ENCODE assay signal across 9 mouse cellular contexts in genomic region chr2:33558233-33558632, GRCm38 (mm10).
DNase-seq lines count a peak whose midpoint lies in the region; ATAC-seq and TF ChIP-seq lines count a peak whose summit lies in the region.
"Had no signal": no experiment of that assay in that cellular context is flagged by ENCODE, and none has a peak within 500 bp of the region (broad histone marks: within the 10 kb centered on the region; RNA-seq: fewer than 3 reads in every experiment).

No protein-coding gene starts in this region.

- H3K36me3 ChIP-seq in kidney, embryonic 16.5 days (ENCODE audit: insufficient read depth, low read length), result no peaks in the 10 kb centered on the region
- H3K36me3 ChIP-seq in midbrain, embryonic 14.5 days (ENCODE audit: control insufficient read depth, insufficient read depth, low read length), result no peaks in the 10 kb centered on the region
- H3K36me3 ChIP-seq: embryonic facial prominence, embryonic 12.5 days had no signal

- no peak overlapping the region for H3K9ac ChIP-seq in kidney, embryonic 16.5 days (replicated peaks; ENCODE audit: low read length)
- no peak overlapping the region for H3K9ac ChIP-seq in midbrain, embryonic 14.5 days (replicated peaks; ENCODE audit: low read length)
- H3K9ac ChIP-seq: embryonic facial prominence, embryonic 12.5 days had no signal

- no peak overlapping the region for H3K4me3 ChIP-seq in kidney, embryonic 16.5 days (ENCODE audit: low read length)
- H3K4me3 ChIP-seq in left cerebral cortex, adult 2 months, result no peak overlapping the region
- H3K4me3 ChIP-seq in midbrain, embryonic 14.5 days (replicated peaks; ENCODE audit: low read depth, low read length), result no peak overlapping the region
- H3K4me3 ChIP-seq: embryonic facial prominence, embryonic 12.5 days had no signal

- H3K9me3 ChIP-seq in kidney, embryonic 16.5 days (ENCODE audit: low read length), result no peaks in the 10 kb centered on the region
- H3K9me3 ChIP-seq in midbrain, embryonic 14.5 days (ENCODE audit: control insufficient read depth, low read length), result no peaks in the 10 kb centered on the region
- H3K9me3 ChIP-seq: embryonic facial prominence, embryonic 12.5 days had no signal

- intact Hi-C loops in heart, postnatal 36 days (cut with DNase I), result loop anchor here (1.0 to 5.0 kb wide), 3 partner anchors 71 to 401 kb away; no protein-coding TSS in a partner anchor
- intact Hi-C loops in left cerebral cortex, adult 2 months (cut with DNase I), result loop anchor here (1.0 kb wide), 1 partner anchor 71 kb away; no protein-coding TSS in a partner anchor

- no peak overlapping the region for H3K27ac ChIP-seq in kidney, embryonic 16.5 days (ENCODE audit: low read length)
- no peak overlapping the region for H3K27ac ChIP-seq in left cerebral cortex, adult 2 months
- no peak overlapping the region for H3K27ac ChIP-seq in midbrain, embryonic 14.5 days (replicated peaks; ENCODE audit: low read depth, low read length)
- H3K27ac ChIP-seq: embryonic facial prominence, embryonic 12.5 days had no signal

- WGBS in kidney, embryonic 16.5 days, result 4% methylated on average over 6 of the region's 6 CpGs
- 5% methylated on average over 6 of the region's 6 CpGs for WGBS in midbrain, embryonic 14.5 days

- no peak overlapping the region for H3K4me2 ChIP-seq in kidney, embryonic 16.5 days (replicated peaks; ENCODE audit: low read depth, low read length)
- H3K4me2 ChIP-seq in midbrain, embryonic 14.5 days (ENCODE audit: low read length), result no peak overlapping the region
- H3K4me2 ChIP-seq: embryonic facial prominence, embryonic 12.5 days had no signal

- DNase-seq in kidney, adult 11 months, result peak; percentile 39
- peak; percentile 83 for DNase-seq in adrenal gland, postnatal 14 days
- peak; percentile 80 for DNase-seq in embryo, embryonic 9.5 days (ENCODE audit: extremely low spot score)
- peak; percentile 70 to 79 for DNase-seq in heart, postnatal 36 days
- DNase-seq in left cerebral cortex, adult 2 months (ENCODE audit: extremely low spot score in 1 of 2, low spot score in 2 of 2), result peak; percentile 66 to 87
- DNase-seq in midbrain, embryonic 14.5 days, result peak; percentile 87
- peak; percentile 44 to 82 for DNase-seq in spleen, postnatal 4 days (ENCODE audit: low spot score in 2 of 2)

- TF ChIP-seq CTCF in left cerebral cortex, adult 2 months (IDR thresholded peaks at IDR 0.05), result peak; percentile 98

- peaks cover 4% of the 10 kb centered on the region; the same call in 1 of the 2 replicates for H3K4me1 ChIP-seq in kidney, embryonic 16.5 days (ENCODE audit: insufficient read depth, low read length)
- H3K4me1 ChIP-seq in midbrain, embryonic 14.5 days (ENCODE audit: control insufficient read depth, insufficient read depth, low read length), result no peaks in the 10 kb centered on the region

- no peak for ATAC-seq in kidney, embryonic 16.5 days (ENCODE audit: low FRiP score, low TSS enrichment)
- no peak for ATAC-seq in midbrain, embryonic 14.5 days (ENCODE audit: low FRiP score, low TSS enrichment)

- H3K27me3 ChIP-seq in kidney, embryonic 16.5 days (ENCODE audit: insufficient read depth, low read length), result no peaks in the 10 kb centered on the region
- H3K27me3 ChIP-seq in midbrain, embryonic 14.5 days (ENCODE audit: control insufficient read depth, insufficient read depth, low read length), result peaks cover 11% of the 10 kb centered on the region; the same call in 1 of the 2 replicates
